19 mouse cellular contexts compared by ENCODE assay signal in genomic region chr12:84153414-84153813, GRCm38 (mm10). TPM values are rescaled to one million over a fixed set of nuclear protein-coding genes. Genes with fewer than 3 reads are reported as not detected.
DNase-seq lines count a peak whose midpoint lies in the region; ATAC-seq lines count a peak whose summit lies in the region.
"Had no signal": no experiment of that assay in that cellular context is flagged by ENCODE, and none has a peak within 500 bp of the region (broad histone marks: within the 10 kb centered on the region; RNA-seq: fewer than 3 reads in every experiment).

No protein-coding gene starts in this region.

- H3K4me3 ChIP-seq in liver, embryonic 12.5 days: 0 out of 2 replicates have a peak overlapping the region, but pooled peaks have one; percentile 58
- H3K4me3 ChIP-seq in liver, embryonic 11.5 days (ENCODE audit: low read depth, low read length): no peak overlapping the region
- H3K4me3 ChIP-seq in liver, embryonic 16.5 days (ENCODE audit: low read depth, low read length): no peak overlapping the region
- H3K4me3 ChIP-seq: embryonic facial prominence, embryonic 13.5 days; forebrain, embryonic 10.5 days; forebrain, embryonic 15.5 days; hindbrain, embryonic 13.5 days had no signal

- peak; percentile 47 for DNase-seq in cerebellum, adult 11-12 months
- no peak for DNase-seq in cerebellum, postnatal 36 days
- peak; percentile 87 for DNase-seq in heart, adult 11 months
- DNase-seq in heart, postnatal 10 days: no peak
- no peak for DNase-seq in liver, embryonic 11.5 days (ENCODE audit: low spot score)
- DNase-seq in gastrocnemius, postnatal 25 days: no peak
- DNase-seq: adrenal gland, adult 8-10 months; adrenal gland, postnatal 36 days; B cell, adult 2 months; heart, postnatal 14 days had no signal

- intact Hi-C loops in heart, postnatal 10 days (cut with DNase I): no loop called here

- no peak for ATAC-seq in liver, embryonic 12.5 days
- ATAC-seq in liver, embryonic 11.5 days (replicated peaks; ENCODE audit: low FRiP score): no peak
- ATAC-seq in liver, embryonic 16.5 days (ENCODE audit: low read depth): no peak
- ATAC-seq: CD4-positive, CD25-positive, alpha-beta regulatory T cell, adult 4 months; forebrain, embryonic 15.5 days; hindbrain, postnatal 0 days had no signal

- peak overlapping the region; percentile 94 for H3K27ac ChIP-seq in liver, embryonic 12.5 days
- no peak overlapping the region; the same call in 1 of the 2 replicates for H3K27ac ChIP-seq in liver, embryonic 11.5 days (ENCODE audit: low read depth, low read length)
- peak overlapping the region; percentile 54 for H3K27ac ChIP-seq in liver, embryonic 16.5 days (ENCODE audit: low read length)
- H3K27ac ChIP-seq: embryonic facial prominence, embryonic 13.5 days; forebrain, embryonic 10.5 days; forebrain, embryonic 15.5 days; hindbrain, embryonic 13.5 days; hindbrain, postnatal 0 days had no signal

- H3K4me2 ChIP-seq in liver, embryonic 12.5 days: peak overlapping the region; percentile 65; the same call in 1 of the 2 replicates
- no peak overlapping the region for H3K4me2 ChIP-seq in liver, embryonic 11.5 days
- no peak overlapping the region for H3K4me2 ChIP-seq in liver, embryonic 16.5 days (ENCODE audit: low read depth, low read length)
- H3K4me2 ChIP-seq: embryonic facial prominence, embryonic 13.5 days; forebrain, embryonic 15.5 days; hindbrain, embryonic 13.5 days had no signal

- 77% methylated on average over 6 of the region's 6 CpGs for WGBS in liver, embryonic 12.5 days (ENCODE audit: insufficient replicate concordance)
- 84% methylated on average over 6 of the region's 6 CpGs for WGBS in liver, embryonic 11.5 days
- WGBS in liver, embryonic 16.5 days (ENCODE audit: insufficient replicate concordance): 84% methylated on average over 6 of the region's 6 CpGs

- peak overlapping the region; percentile 73; the same call in 1 of the 2 replicates for H3K9ac ChIP-seq in liver, embryonic 12.5 days
- H3K9ac ChIP-seq in liver, embryonic 11.5 days (ENCODE audit: low read depth, low read length): no peak overlapping the region
- H3K9ac ChIP-seq in liver, embryonic 16.5 days (ENCODE audit: low read depth, low read length): no peak overlapping the region
- H3K9ac ChIP-seq: embryonic facial prominence, embryonic 13.5 days; forebrain, embryonic 15.5 days; hindbrain, embryonic 13.5 days had no signal

- H3K9me3 ChIP-seq in liver, embryonic 12.5 days (replicated peaks): no peaks in the 10 kb centered on the region
- H3K9me3 ChIP-seq in liver, embryonic 11.5 days (ENCODE audit: control insufficient read depth, low read length): no peaks in the 10 kb centered on the region
- no peaks in the 10 kb centered on the region for H3K9me3 ChIP-seq in liver, embryonic 16.5 days (replicated peaks; ENCODE audit: control insufficient read depth, low read length)
- H3K9me3 ChIP-seq: embryonic facial prominence, embryonic 13.5 days; forebrain, embryonic 10.5 days; forebrain, embryonic 15.5 days; G1E; hindbrain, embryonic 13.5 days had no signal

- H3K27me3 ChIP-seq in liver, embryonic 12.5 days (replicated peaks): no peaks in the 10 kb centered on the region
- H3K27me3 ChIP-seq in liver, embryonic 11.5 days (replicated peaks; ENCODE audit: control insufficient read depth, insufficient read depth, low read length): no peaks in the 10 kb centered on the region
- H3K27me3 ChIP-seq in liver, embryonic 16.5 days (ENCODE audit: control insufficient read depth, insufficient read depth, low read depth, low read length): no peaks in the 10 kb centered on the region
- H3K27me3 ChIP-seq: embryonic facial prominence, embryonic 13.5 days; forebrain, embryonic 15.5 days; hindbrain, embryonic 13.5 days had no signal

- H3K4me1 ChIP-seq in liver, embryonic 12.5 days: peaks cover 66% of the 10 kb centered on the region
- H3K4me1 ChIP-seq in liver, embryonic 11.5 days (replicated peaks; ENCODE audit: control insufficient read depth, insufficient read depth, low read length): peaks cover 46% of the 10 kb centered on the region
- peaks cover 53% of the 10 kb centered on the region for H3K4me1 ChIP-seq in liver, embryonic 16.5 days (ENCODE audit: control insufficient read depth, low read depth, low read length)

- H3K36me3 ChIP-seq in liver, embryonic 12.5 days: peaks cover 87% of the 10 kb centered on the region
- peaks cover 36% of the 10 kb centered on the region for H3K36me3 ChIP-seq in liver, embryonic 11.5 days (ENCODE audit: control insufficient read depth, insufficient read depth, low read length)
- H3K36me3 ChIP-seq in liver, embryonic 16.5 days (ENCODE audit: control insufficient read depth, insufficient read depth): peaks cover 52% of the 10 kb centered on the region

RNA-seq across cellular contexts. Expression of gene Pnma1, which starts 5.1 kb away (rescaled TPM):
- under 1 TPM; 0.35 to 0.43 TPM for total RNA-seq in heart, postnatal 10 days (2021)
- polyA plus RNA-seq in liver, embryonic 12.5 days (2016; fragmentation: Nextera tagmentation; extraction: Ambion mirVana): 0.08 and 0.20 TPM in 2 replicates
- 0.27 and 0.53 TPM in 2 replicates for polyA plus RNA-seq in liver, embryonic 11.5 days (2014; fragmentation: Nextera tagmentation; extraction: Ambion mirVana)
- 0.12 and 0.14 TPM in 2 replicates for polyA plus RNA-seq in liver, embryonic 16.5 days (2015; fragmentation: Nextera tagmentation; extraction: Ambion mirVana)
- under 1 TPM; 0.10 to 0.24 TPM for total RNA-seq in gastrocnemius, postnatal 25 days (2021)
- polyA plus RNA-seq: CD4-positive, CD25-positive, alpha-beta regulatory T cell, adult 4 months had no signal

RNA-seq across cellular contexts. Expression of gene Dnal1, which starts 39.2 kb away (rescaled TPM):
- 10 to 100 TPM; 10.3 to 10.6 TPM for total RNA-seq in heart, postnatal 10 days (2021)
- polyA plus RNA-seq in liver, embryonic 12.5 days (2016; fragmentation: Nextera tagmentation; extraction: Ambion mirVana): 0.73 and 1.1 TPM in 2 replicates
- polyA plus RNA-seq in liver, embryonic 11.5 days (2014; fragmentation: Nextera tagmentation; extraction: Ambion mirVana): 2.0 and 2.3 TPM in 2 replicates
- 0.33 and 0.42 TPM in 2 replicates for polyA plus RNA-seq in liver, embryonic 16.5 days (2015; fragmentation: Nextera tagmentation; extraction: Ambion mirVana)
- total RNA-seq in gastrocnemius, postnatal 25 days (2021): 1 to 10 TPM; 6.9 to 7.2 TPM

RNA-seq across cellular contexts. Expression of gene Acot6, which starts 53.0 kb away (rescaled TPM):
- total RNA-seq in heart, postnatal 10 days (2021): 1 to 10 TPM; 3.3 to 3.8 TPM
- polyA plus RNA-seq in liver, embryonic 12.5 days (2016; fragmentation: Nextera tagmentation; extraction: Ambion mirVana): 0.48 and 0.54 TPM in 2 replicates
- 1.0 and 1.4 TPM in 2 replicates for polyA plus RNA-seq in liver, embryonic 11.5 days (2014; fragmentation: Nextera tagmentation; extraction: Ambion mirVana)
- 0.33 and 0.41 TPM in 2 replicates for polyA plus RNA-seq in liver, embryonic 16.5 days (2015; fragmentation: Nextera tagmentation; extraction: Ambion mirVana)
- 1 to 10 TPM; 1.5 to 1.6 TPM for total RNA-seq in gastrocnemius, postnatal 25 days (2021)
- polyA plus RNA-seq: G1E had no signal

Comparison
In these comparisons a context has a peak if more than half of its experiments do, and no peak if none do; other contexts are left out.
1. DNase-seq: peak in cerebellum, adult 11-12 months (single experiment) and heart, adult 11 months (single experiment); none in cerebellum, postnatal 36 days (0 of 2), heart, postnatal 10 days (0 of 2), liver, embryonic 11.5 days (single experiment) and gastrocnemius, postnatal 25 days (single experiment).